In genomic region chr3:95142617-95143011, GRCm38 (mm10) we compare ENCODE assay signal across 8 mouse cellular contexts. TPM values are rescaled to one million over a fixed set of nuclear protein-coding genes. Genes with fewer than 3 reads are reported as not detected.
DNase-seq lines count a peak whose midpoint lies in the region; ATAC-seq and TF ChIP-seq lines count a peak whose summit lies in the region.

No protein-coding gene starts in this region.

- H3K9me3 ChIP-seq in intestine, embryonic 14.5 days (ENCODE audit: control insufficient read depth, low read length): no peaks in the 10 kb centered on the region

- peak; percentile 65; the same call in 1 of the 2 replicates for ATAC-seq in intestine, embryonic 14.5 days (replicated peaks; ENCODE audit: low FRiP score, low TSS enrichment, low read depth)

- WGBS in intestine, embryonic 14.5 days: 7% methylated on average over 5 of the region's 5 CpGs

- H3K4me1 ChIP-seq in intestine, embryonic 14.5 days (replicated peaks; ENCODE audit: control insufficient read depth, insufficient read depth, low read length): no peaks in the 10 kb centered on the region

- TF ChIP-seq CTCF in gastrocnemius, adult 2 months (IDR thresholded peaks at IDR 0.05): no peak; the same call in 1 of the 2 replicates

- no peak overlapping the region for H3K4me2 ChIP-seq in intestine, embryonic 14.5 days (ENCODE audit: low read length)

- no peak overlapping the region for H3K4me3 ChIP-seq in gastrocnemius, adult 2 months
- H3K4me3 ChIP-seq in intestine, embryonic 14.5 days (ENCODE audit: low read depth, low read length): no peak overlapping the region

- H3K9ac ChIP-seq in intestine, embryonic 14.5 days (ENCODE audit: low read length): no peak overlapping the region

- H3K27me3 ChIP-seq in intestine, embryonic 14.5 days (replicated peaks; ENCODE audit: control insufficient read depth, insufficient read depth, low read length): no peaks in the 10 kb centered on the region

- H3K27ac ChIP-seq in gastrocnemius, adult 2 months: peak overlapping the region; percentile 44
- H3K27ac ChIP-seq in intestine, embryonic 14.5 days (ENCODE audit: low read depth): no peak overlapping the region

- intact Hi-C loops in gastrocnemius, adult 2 months (cut with DNase I): loop anchor here (1.0 to 5.0 kb wide), 3 partner anchors 32 to 120 kb away; partner anchors contain the start of gene Gabpb2
- intact Hi-C loops in left cerebral cortex, postnatal 25 days (cut with DNase I): loop anchor here (5.0 kb wide), 2 partner anchors 75 to 120 kb away; partner anchors contain the start of gene Gabpb2

- H3K36me3 ChIP-seq in intestine, embryonic 14.5 days (ENCODE audit: control insufficient read depth, insufficient read depth, low read length): peaks cover 22% of the 10 kb centered on the region; the same call in 1 of the 2 replicates

- peak; percentile 86 for DNase-seq in ZHBTc4 (ENCODE audit: low read depth, low spot score)
- peak; percentile 94 to 98 for DNase-seq in cerebellum, postnatal 36 days
- DNase-seq in gastrocnemius, adult 2 months: peak; percentile 92
- peak; percentile 93 for DNase-seq in intestine, embryonic 14.5 days (ENCODE audit: low spot score)
- DNase-seq in left cerebral cortex, postnatal 25 days (ENCODE audit: low spot score in 2 of 2): peak; percentile 81 to 85
- DNase-seq in mesoderm, embryonic 11.5 days (ENCODE audit: low read depth, low spot score): peak; percentile 77
- peak; percentile 73 for DNase-seq in right cerebral cortex, postnatal 25 days
- DNase-seq in urinary bladder, postnatal 36 days (ENCODE audit: low spot score in 2 of 2): peak; percentile 86 to 88

RNA-seq across cellular contexts. Expression of gene Tnfaip8l2, which starts 0.5 kb away (rescaled TPM):
- under 1 TPM; 0.42 to 0.87 TPM for total RNA-seq in gastrocnemius, adult 2 months (2021)
- 3.2 TPM in 2 replicates for polyA plus RNA-seq in intestine, embryonic 14.5 days (2014; fragmentation: Nextera tagmentation; extraction: Ambion mirVana)
- total RNA-seq in left cerebral cortex, postnatal 25 days (2021): 1 to 10 TPM; 2.6 to 3.2 TPM

RNA-seq across cellular contexts. Expression of gene Lysmd1, which starts 8.7 kb away (rescaled TPM):
- total RNA-seq in gastrocnemius, adult 2 months (2021): 1 to 10 TPM; 6.7 to 7.2 TPM
- 8.0 and 10.1 TPM in 2 replicates for polyA plus RNA-seq in intestine, embryonic 14.5 days (2014; fragmentation: Nextera tagmentation; extraction: Ambion mirVana)
- total RNA-seq in left cerebral cortex, postnatal 25 days (2021): 10 to 100 TPM; 16.8 to 18.1 TPM

RNA-seq across cellular contexts. Expression of gene Scnm1, which starts 8.8 kb away (rescaled TPM):
- 10 to 100 TPM; 33.2 to 40.7 TPM for total RNA-seq in gastrocnemius, adult 2 months (2021)
- polyA plus RNA-seq in intestine, embryonic 14.5 days (2014; fragmentation: Nextera tagmentation; extraction: Ambion mirVana): 70.3 and 72.9 TPM in 2 replicates
- total RNA-seq in left cerebral cortex, postnatal 25 days (2021): 10 to 100 TPM; 42.1 to 46.2 TPM

RNA-seq across cellular contexts. Expression of gene Sema6c, which starts 17.6 kb away (rescaled TPM):
- 100 to 1,000 TPM in 1 of 2 experiments, 10 to 100 TPM in 1; 83.4 to 105 TPM for total RNA-seq in gastrocnemius, adult 2 months (2021)
- polyA plus RNA-seq in intestine, embryonic 14.5 days (2014; fragmentation: Nextera tagmentation; extraction: Ambion mirVana): 4.8 and 5.3 TPM in 2 replicates
- total RNA-seq in left cerebral cortex, postnatal 25 days (2021): 10 to 100 TPM; 24.7 to 25.3 TPM

RNA-seq across cellular contexts. Expression of gene Tmod4, which starts 18.3 kb away (rescaled TPM):
- total RNA-seq in gastrocnemius, adult 2 months (2021): 100 to 1,000 TPM; 598 to 814 TPM
- 0.91 and 1.7 TPM in 2 replicates for polyA plus RNA-seq in intestine, embryonic 14.5 days (2014; fragmentation: Nextera tagmentation; extraction: Ambion mirVana)
- not detected for total RNA-seq in left cerebral cortex, postnatal 25 days (2021)
